Mouse (Mus musculus) adrenal gland, adult 10 weeks (tissue): ENCODE measurements around the gene Wdr26. TPM values are rescaled to one million over a fixed set of nuclear protein-coding genes. Genes with fewer than 3 reads are reported as not detected.

Source experiments
- polyA plus RNA-seq: library from polyadenylated mRNA; stranded (reverse); fragments of 350-450 nt; fragmentation: Illumina TruSeq; extraction: RNeasy Lipid Tissue Mini Kit (QIAGEN cat#74804); gene quantifications from one replicate; pipeline ENCODE4 v1.2.3, GENCODE M21; 2014; ENCODE audit warnings: low read depth, low replicate concordance

The Wdr26 gene
- 247 TPM for polyA plus RNA-seq

DNA sequence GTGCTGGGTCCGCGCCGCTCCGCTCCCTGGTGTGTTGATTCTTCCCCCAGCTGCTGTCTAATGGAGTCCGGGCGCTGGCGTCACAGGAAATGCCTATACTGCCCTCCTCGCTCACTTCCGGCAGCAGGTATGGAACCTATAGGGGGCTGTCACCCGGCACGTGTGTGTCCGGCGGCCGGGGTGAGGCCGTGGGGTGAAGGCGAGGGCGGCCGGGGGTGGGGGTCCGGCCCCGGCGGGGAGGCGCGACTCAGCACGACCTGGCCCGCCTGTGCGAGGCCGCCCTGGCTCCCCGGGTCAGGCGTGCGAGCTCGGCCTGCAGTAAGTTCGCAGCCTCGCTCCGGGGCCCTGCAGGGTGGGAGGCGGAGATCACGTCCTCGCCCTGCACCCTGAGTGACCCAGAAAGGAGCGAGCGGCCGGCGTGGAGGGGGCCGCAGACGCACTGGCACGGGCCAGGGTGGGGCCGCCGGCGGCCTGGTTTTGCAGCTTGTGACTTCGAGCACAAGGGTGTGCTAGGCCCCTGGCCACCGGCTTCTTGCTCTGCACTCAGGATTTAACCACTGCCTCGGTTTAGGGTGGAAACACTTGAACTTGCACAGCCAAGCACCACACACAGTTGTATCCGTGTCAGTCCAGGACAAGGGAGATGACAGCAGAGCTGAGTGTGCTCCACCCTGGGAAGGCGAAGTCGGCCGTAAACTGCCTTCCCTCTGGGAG lies at the start of gene Wdr26:
TSS of gene Wdr26 (minus strand) at position 82 of the 714 bp plus-strand sequence.

DNA sequence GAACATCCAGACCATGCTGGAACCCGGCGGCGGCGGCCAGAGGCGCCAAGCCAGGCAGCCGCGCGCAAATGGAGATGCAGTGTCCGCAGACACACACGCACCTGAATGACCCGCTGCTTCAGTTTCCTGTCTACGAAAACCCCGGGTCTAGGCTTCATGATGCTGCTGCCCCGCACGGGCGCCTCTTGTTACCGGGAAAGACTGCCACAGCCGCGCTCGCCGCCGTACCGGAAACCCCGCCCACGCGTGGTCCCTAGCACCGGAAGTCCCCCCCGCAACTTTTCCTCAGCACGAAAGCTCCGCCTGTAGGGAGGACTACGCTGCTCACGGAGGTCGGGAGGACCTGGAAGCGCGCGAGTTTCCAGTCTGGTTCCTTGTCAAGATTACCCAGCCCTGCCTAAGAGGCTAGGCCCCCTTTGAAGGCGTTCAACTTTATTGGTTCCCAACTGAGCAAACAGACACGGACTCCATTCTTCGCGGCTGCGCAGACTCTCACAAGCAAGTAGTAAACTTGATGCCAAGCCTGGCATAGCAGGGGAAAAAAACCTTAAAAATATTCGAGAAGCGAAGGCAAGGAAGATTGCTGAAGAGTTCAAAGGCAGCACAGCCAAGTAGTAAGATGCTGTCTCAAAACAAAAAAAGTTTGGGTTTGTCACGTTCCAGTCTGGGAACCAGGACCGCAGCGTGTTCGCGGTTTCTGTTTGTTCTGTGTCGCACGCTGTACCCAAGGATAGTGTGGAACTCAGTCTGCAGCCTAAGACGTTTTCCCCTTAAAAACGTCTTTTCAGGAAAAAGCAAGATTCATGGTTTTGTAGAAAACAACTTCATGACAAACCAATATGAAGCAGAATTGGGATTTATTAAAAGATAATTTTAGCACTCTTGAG lies 67.6 kb downstream of the Wdr26 start, which contains the start of the genes Nvl and Cnih4:
TSS of gene Nvl (minus strand) at position 255 of the 887 bp plus-strand sequence.
TSS of gene Cnih4 (plus strand) at position 744 of the 887 bp plus-strand sequence.

Other genes starting within 250 kb of the Wdr26 start
- 157 TPM for gene Ephx1, start 191.1 kb downstream of the Wdr26 start, polyA plus RNA-seq
- gene 9130409I23Rik, start 160.8 kb downstream of the Wdr26 start, polyA plus RNA-seq: not detected
- 35.7 TPM for gene Nvl, start 67.8 kb downstream of the Wdr26 start, polyA plus RNA-seq
- gene Cnih4, start 67.3 kb downstream of the Wdr26 start, polyA plus RNA-seq: 281 TPM
- gene Cnih3, start 140.6 kb upstream of the Wdr26 start, polyA plus RNA-seq: not detected